Mouse (Mus musculus): ENCODE data around the gene P2ry10b. TPM values are rescaled to one million over a fixed set of nuclear protein-coding genes. Genes with fewer than 3 reads are reported as not detected.

P2ry10b gene
- total RNA-seq (2023), result 10 to 100 TPM; 11.4 to 22.8 TPM

DNA sequence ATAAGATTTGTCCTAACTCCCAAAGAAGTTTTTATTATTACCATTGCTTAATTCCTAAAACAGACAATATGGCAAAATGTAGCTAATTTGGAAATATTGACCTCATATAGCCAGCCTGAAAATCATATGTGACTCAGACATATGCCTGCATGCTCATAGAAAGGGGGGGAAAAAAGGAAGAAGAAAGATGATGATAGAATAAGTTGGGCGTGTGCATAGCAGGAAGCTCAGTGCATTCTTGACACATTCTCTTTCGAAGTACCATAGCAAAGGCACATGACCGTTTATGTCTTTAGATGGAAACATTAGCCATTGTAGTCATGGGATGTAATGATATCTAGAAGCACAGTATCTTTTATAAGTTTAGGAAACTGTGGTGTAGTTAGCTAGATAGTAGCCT is at the start of gene P2ry10b:
Gene P2ry10b, plus strand, starts transcription at position 247 of the 400 bp plus-strand sequence.

Other genes starting within 250 kb of the P2ry10b start
- gene Lpar4, start 228.3 kb upstream of the P2ry10b start, total RNA-seq (2023), result not detected
- 100 to 1,000 TPM; 116 to 154 TPM for gene P2ry10, start 60.4 kb upstream of the P2ry10b start, total RNA-seq (2023)
- 10 to 100 TPM; 57.1 to 59.6 TPM for gene Gpr174, start 107.0 kb downstream of the P2ry10b start, total RNA-seq (2023)

Data from T-cell, adult 66 days (primary cell).